Mouse (Mus musculus): Measurements from ENCODE around the gene Fam25c.

DNA sequence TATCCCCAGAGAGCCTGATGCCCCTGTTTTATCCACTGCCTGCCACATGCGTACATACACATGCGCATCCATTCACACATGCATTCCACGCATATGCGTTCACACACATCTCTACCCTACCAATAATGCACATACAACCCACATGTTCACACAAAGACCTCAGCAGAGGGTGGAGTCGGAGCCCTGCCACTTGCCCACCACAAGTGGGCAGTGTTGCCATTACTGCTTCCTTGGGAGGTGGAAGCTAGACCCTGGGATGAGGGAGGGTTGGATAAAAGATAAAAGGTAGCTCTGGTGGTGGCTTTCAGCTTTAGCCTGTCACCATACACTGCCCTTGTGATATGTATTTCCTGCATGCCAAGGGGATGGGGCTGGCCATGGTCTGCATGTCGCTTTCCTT lies 17.4 kb upstream of the Fam25c start:
- TF ChIP-seq CTCF (IDR thresholded peaks at IDR 0.05; ENCODE audit: control insufficient read depth, insufficient read depth, low read length) (peak; percentile 24; the same call in 1 of the 2 replicates), POLR2A (IDR thresholded peaks at IDR 0.05; ENCODE audit: borderline replicate concordance, control insufficient read depth, low read depth, low read length) (no peak)

Data from bone marrow, adult 2 months (tissue).